Mouse (Mus musculus): ENCODE results near the gene Clmn.

DNA sequence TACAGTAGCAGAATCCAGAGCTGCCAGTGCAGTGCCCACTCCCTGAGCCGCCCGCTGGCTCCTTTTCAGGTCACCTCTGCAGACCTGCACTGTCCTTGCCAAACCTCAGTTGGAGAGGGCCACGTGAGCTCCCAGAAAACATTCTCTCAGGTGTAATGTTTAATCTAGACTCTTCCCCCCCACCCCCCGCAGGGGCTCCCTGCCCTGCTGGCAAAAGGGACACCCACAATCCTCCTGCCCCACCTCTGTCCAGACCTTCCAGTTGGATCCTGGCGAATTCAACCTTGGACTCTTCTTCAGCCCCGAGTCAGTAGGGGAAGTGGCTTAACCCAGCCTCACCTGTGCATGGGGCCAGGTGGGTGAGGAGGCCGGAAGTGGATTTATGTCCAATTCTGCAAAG is 1.2 kb downstream of the Clmn start:
- TF ChIP-seq CTCF (conservative IDR thresholded peaks at IDR 0.05; ENCODE audit: low read length) (no peak), POU5F1 (IDR thresholded peaks at IDR 0.05; ENCODE audit: borderline replicate concordance, low read length) (no peak)

All from E14TG2a.4 (cell line).